Mouse (Mus musculus) hindbrain, embryonic 15.5 days (tissue): ENCODE results near the gene Gpr82. TPM values are rescaled to one million over a fixed set of nuclear protein-coding genes. Genes with fewer than 3 reads are reported as not detected.

Source experiments
- ATAC-seq: fragments of 200-750 bp; cut with Nextera tagmentation; 2 replicates; pipeline ENCODE4 v1.8.0; 2017; ENCODE audit warnings: low read depth, moderate number of reproducible peaks, moderate TSS enrichment; ENCODE audit not compliant: low FRiP score
- H3K27ac ChIP-seq: fragments of 300-500 bp; sonication (generic); replicated peaks from 2 replicates; pipeline ENCODE4 v1.5.1; 2015; ENCODE audit warnings: mild to moderate bottlenecking, inconsistent platforms
- H3K27me3 ChIP-seq: fragments of 300-500 bp; sonication (generic); 2 replicates; pipeline ENCODE4 v1.6.1; 2015; ENCODE audit warnings: control low read depth, inconsistent platforms
- H3K36me3 ChIP-seq: fragments of 300-500 bp; sonication (generic); 2 replicates; pipeline ENCODE4 v1.6.1; 2015; ENCODE audit warnings: control low read depth, inconsistent platforms
- H3K4me1 ChIP-seq: fragments of 300-500 bp; sonication (generic); replicated peaks from 2 replicates; pipeline ENCODE4 v1.6.1; 2015; ENCODE audit warnings: control low read depth, inconsistent platforms
- H3K4me2 ChIP-seq: fragments of 300-500 bp; sonication (generic); 2 replicates; pipeline ENCODE4 v1.6.1; 2015; ENCODE audit warnings: moderate library complexity, mild to moderate bottlenecking, inconsistent platforms
- H3K4me3 ChIP-seq: fragments of 300-500 bp; sonication (generic); 2 replicates; pipeline ENCODE4 v1.5.1; 2015; ENCODE audit warnings: mild to moderate bottlenecking, inconsistent platforms
- H3K9ac ChIP-seq: fragments of 300-500 bp; sonication (generic); 2 replicates; pipeline ENCODE4 v1.6.1; 2015; ENCODE audit warnings: inconsistent platforms
- H3K9me3 ChIP-seq: fragments of 300-500 bp; sonication (generic); 2 replicates; pipeline ENCODE4 v1.6.1; 2016; ENCODE audit warnings: control low read depth, inconsistent platforms
- WGBS: fragments of 180-500 bp; shearing (Covaris S2); methylation state at CpG from one replicate; pipeline ENCODE4 v1.1.7; 2015; 5-methylcytosine and 5-hydroxymethylcytosine counted together
- microRNA-seq: library from miRNA; unstranded; fragments of <30 nt; microRNA quantifications from one replicate; pipeline ENCODE4, GENCODE M21; 2016
- polyA plus RNA-seq: library from polyadenylated mRNA; unstranded; fragments of >200 nt; fragmentation: Nextera tagmentation; extraction: Ambion mirVana; gene quantifications from 2 replicates; pipeline ENCODE4 v1.2.1, GENCODE M21; 2015

Gpr82 gene
- polyA plus RNA-seq, 1 experiment from 2014 or later = 0.19 TPM

DNA sequence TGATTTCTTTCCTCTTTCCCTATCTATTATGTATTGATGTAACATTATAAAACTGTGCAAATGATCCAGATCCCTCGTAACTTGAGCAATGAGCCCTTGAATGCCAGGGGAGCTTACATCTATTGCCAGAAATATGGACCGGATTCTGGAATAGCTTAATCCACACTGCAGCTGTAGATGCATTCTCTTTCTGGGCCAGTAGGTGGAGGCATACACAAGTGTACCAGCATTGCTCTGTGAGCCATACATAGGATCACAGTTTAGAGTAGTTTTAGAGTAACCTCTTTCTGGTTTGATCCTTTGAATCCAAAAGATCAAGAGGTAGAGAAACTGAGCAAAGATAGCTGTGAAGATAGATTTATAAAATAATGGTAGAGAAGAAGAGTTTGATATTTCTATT lies 49.0 kb downstream of the Gpr82 start:
- H3K36me3 ChIP-seq = peaks cover 6% of the 10 kb centered on the region; the same call in 1 of the 2 replicates
- H3K9me3 ChIP-seq = no peaks in the 10 kb centered on the region
- no peak overlapping the region for H3K9ac ChIP-seq
- ATAC-seq = no peak
- no peak overlapping the region for H3K4me3 ChIP-seq
- H3K4me1 ChIP-seq = no peaks in the 10 kb centered on the region
- no peak overlapping the region for H3K4me2 ChIP-seq
- WGBS = 40% methylated on average over 2 of the region's 2 CpGs
- H3K27me3 ChIP-seq = no peaks in the 10 kb centered on the region
- no peak overlapping the region for H3K27ac ChIP-seq

Small RNA genes within 50 kb of the gene (microRNA-seq; reads per million reads assigned to microRNA genes)
- not detected for gene Gm25246

Other genes with a start within 250 kb of the Gpr82 start
- gene Nyx, start 195.3 kb upstream of the Gpr82 start, polyA plus RNA-seq = 0.31 and 0.35 TPM in 2 replicates
- gene Gpr34, start 29.3 kb upstream of the Gpr82 start, polyA plus RNA-seq = 2.5 and 3.7 TPM in 2 replicates
- gene Cask, start 190.0 kb downstream of the Gpr82 start, polyA plus RNA-seq = 63.7 and 64.5 TPM in 2 replicates